Mouse (Mus musculus) telencephalon, adult 2 months (tissue): ENCODE data around the gene Pard3b.

Experiments used
- DNase-seq: peaks from one replicate; pipeline ENCODE4 v3.0.0-alpha.2; 2011; ENCODE audit warnings: low read depth, low spot score

Gene Pard3b

GRCm38 (mm10) chr1:62081129-62081528 lies 442.5 kb downstream of the Pard3b start:
- no peak for DNase-seq

- no peak for DNase-seq
Observed at GRCm38 (mm10) chr1:62085995-62086394, 447.4 kb downstream of the Pard3b start.

GRCm38 (mm10) chr1:62087464-62087863 lies 448.8 kb downstream of the Pard3b start:
- no peak for DNase-seq

GRCm38 (mm10) chr1:62094885-62095284 lies 456.3 kb downstream of the Pard3b start:
- DNase-seq: no peak

GRCm38 (mm10) chr1:62122426-62122825 lies 483.8 kb downstream of the Pard3b start:
- no peak for DNase-seq

- DNase-seq: no peak
Observed at GRCm38 (mm10) chr1:62129186-62129585, 490.6 kb downstream of the Pard3b start.

- DNase-seq: no peak
Observed at GRCm38 (mm10) chr1:62148134-62148533, 509.5 kb downstream of the Pard3b start.

GRCm38 (mm10) chr1:62148786-62149185 lies 510.2 kb downstream of the Pard3b start:
- DNase-seq: no peak

GRCm38 (mm10) chr1:62155970-62156369 lies 517.3 kb downstream of the Pard3b start:
- no peak for DNase-seq

- no peak for DNase-seq
Observed at GRCm38 (mm10) chr1:62159592-62159991, 521.0 kb downstream of the Pard3b start.

GRCm38 (mm10) chr1:62175013-62175640 lies 536.5 kb downstream of the Pard3b start:
- no peak for DNase-seq

- DNase-seq: no peak
Observed at GRCm38 (mm10) chr1:62181638-62182037, 543.0 kb downstream of the Pard3b start.

GRCm38 (mm10) chr1:62182634-62183033 lies 544.0 kb downstream of the Pard3b start:
- DNase-seq: no peak

GRCm38 (mm10) chr1:62190786-62191185 lies 552.2 kb downstream of the Pard3b start:
- DNase-seq: no peak

GRCm38 (mm10) chr1:62197515-62197914 lies 558.9 kb downstream of the Pard3b start:
- DNase-seq: no peak

- no peak for DNase-seq
Observed at GRCm38 (mm10) chr1:62200919-62201318, 562.3 kb downstream of the Pard3b start.

- DNase-seq: no peak
Observed at GRCm38 (mm10) chr1:62201686-62202257, 563.1 kb downstream of the Pard3b start.

GRCm38 (mm10) chr1:62213285-62213684 lies 574.7 kb downstream of the Pard3b start:
- DNase-seq: no peak

GRCm38 (mm10) chr1:62215842-62216241 lies 577.2 kb downstream of the Pard3b start:
- DNase-seq: peak; percentile 31

GRCm38 (mm10) chr1:62216568-62216967 lies 577.9 kb downstream of the Pard3b start:
- DNase-seq: peak; percentile 36

- no peak for DNase-seq
Observed at GRCm38 (mm10) chr1:62229129-62229528, 590.5 kb downstream of the Pard3b start.

- no peak for DNase-seq
Observed at GRCm38 (mm10) chr1:62234039-62234438, 595.4 kb downstream of the Pard3b start.

- DNase-seq: no peak
Observed at GRCm38 (mm10) chr1:62235121-62235520, 596.5 kb downstream of the Pard3b start.
